Mouse (Mus musculus) liver, adult 2 months (tissue): ENCODE data around the gene Nop53. TPM values are rescaled to one million over a fixed set of nuclear protein-coding genes. Genes with fewer than 3 reads are reported as not detected.
"Not testable (repeated sequence)": the region's sequence is repeated elsewhere in the genome, so short reads cannot be mapped to it uniquely, and the experiment has no call there.

Source experiments
- DNase-seq: peaks from one replicate; pipeline ENCODE4 v3.0.0-alpha.2; 2011; ENCODE audit warnings: low read depth, low spot score; ENCODE audit errors: extremely low read depth
- H3K27ac ChIP-seq: fragments of 200-500 bp; replicated peaks from 2 replicates; pipeline ENCODE4 v1.5.1; 2012; ENCODE audit warnings: low read depth, mild to moderate bottlenecking, control low read depth, inconsistent platforms, low read length; ENCODE audit not compliant: insufficient read depth
- H3K27me3 ChIP-seq: fragments of 200-500 bp; 2 replicates; pipeline ENCODE4 v1.6.1; 2012; ENCODE audit warnings: mild to moderate bottlenecking, moderate library complexity, low read length, inconsistent platforms; ENCODE audit not compliant: control insufficient read depth, insufficient read depth
- H3K36me3 ChIP-seq: fragments of 200-500 bp; 2 replicates; pipeline ENCODE4 v1.6.1; 2012; ENCODE audit warnings: low read length, inconsistent platforms; ENCODE audit not compliant: control insufficient read depth, insufficient read depth
- H3K4me1 ChIP-seq: fragments of 200-500 bp; 2 replicates; pipeline ENCODE4 v1.6.1; 2011; ENCODE audit warnings: low read length; ENCODE audit not compliant: control insufficient read depth, insufficient read depth
- H3K4me3 ChIP-seq: fragments of 200-500 bp; 2 replicates; pipeline ENCODE4 v1.5.1; 2011; ENCODE audit warnings: low read depth, mild to moderate bottlenecking, control low read depth, low read length, moderate library complexity; ENCODE audit not compliant: insufficient read depth
- H3K79me2 ChIP-seq: fragments of 200-500 bp; 2 replicates; pipeline ENCODE4 v1.6.1; 2012; ENCODE audit warnings: inconsistent platforms, mild to moderate bottlenecking, low read length, moderate library complexity; ENCODE audit not compliant: control insufficient read depth, insufficient read depth
- H3K9ac ChIP-seq: fragments of 200-500 bp; 2 replicates; pipeline ENCODE4 v1.6.1; 2012; ENCODE audit warnings: low read depth, mild to moderate bottlenecking, control low read depth, inconsistent platforms, low read length
- CTCF ChIP-seq: fragments of 200-500 bp; IDR thresholded peaks from 2 replicates; pipeline ENCODE4 v1.5.1; 2011; ENCODE audit warnings: low read depth, low read length, control low read depth
- POLR2A ChIP-seq: fragments of 200-500 bp; IDR thresholded peaks from 2 replicates; pipeline ENCODE4 v1.6.1; 2011; ENCODE audit warnings: low read length, control low read depth; ENCODE audit not compliant: insufficient read depth; ENCODE audit errors: extremely low read depth
- WGBS: fragments of 180-500 bp; shearing (Covaris S2); methylation state at CpG from one replicate; pipeline ENCODE4 v1.1.7; 2018; 5-methylcytosine and 5-hydroxymethylcytosine counted together
- polyA plus RNA-seq: library from polyadenylated mRNA; depleted of rRNA; stranded (reverse); fragments of >200 nt; gene quantifications from 2 replicates; pipeline ENCODE4 v1.2.3, GENCODE M21; 2012
- total RNA-seq: library from RNA; depleted of rRNA; stranded (reverse); fragments of >200 nt; gene quantifications from 2 replicates; pipeline ENCODE4 v1.2.3, GENCODE M21; 2014

Gene Nop53
- total and polyA plus RNA-seq, 2 experiments = 59.6 to 65.2 TPM

GRCm38 (mm10) chr7:15921796-15922195 is 24.1 kb downstream of the Nop53 start:
- peak; percentile 26 for DNase-seq
- TF ChIP-seq POLR2A (no peak), CTCF (no peak)

GRCm38 (mm10) chr7:15920645-15921190 is 25.2 kb downstream of the Nop53 start:
- Histone ChIP-seq H3K27ac (no peak overlapping the region), H3K4me3 (no peak overlapping the region)

More at GRCm38 (mm10) chr7:15921796-15922195, 24.1 kb downstream of the Nop53 start:
- WGBS = under 1% methylated on average over 10 of the region's 10 CpGs
- Histone ChIP-seq H3K9ac (peak overlapping the region; percentile 87), H3K27me3 (no peaks in the 10 kb centered on the region), H3K4me3 (peak overlapping the region; percentile 80), H3K79me2 (peaks cover 7% of the 10 kb centered on the region; the same call in 1 of the 2 replicates), H3K27ac (peak overlapping the region; percentile 88), H3K4me1 (peaks cover 10% of the 10 kb centered on the region), H3K36me3 (no peaks in the 10 kb centered on the region)

GRCm38 (mm10) chr7:15919947-15920346 is 25.9 kb downstream of the Nop53 start:
- no peak overlapping the region for H3K9ac ChIP-seq
- TF ChIP-seq CTCF (no peak), POLR2A (no peak)
- 92% methylated on average over 9 of the region's 9 CpGs for WGBS
- peaks cover 10% of the 10 kb centered on the region for H3K4me1 ChIP-seq
- H3K27ac ChIP-seq = no peak overlapping the region
- peaks cover 7% of the 10 kb centered on the region; the same call in 1 of the 2 replicates for H3K79me2 ChIP-seq
- no peak for DNase-seq
- no peak overlapping the region for H3K4me3 ChIP-seq
- H3K27me3 ChIP-seq = no peaks in the 10 kb centered on the region
- no peaks in the 10 kb centered on the region for H3K36me3 ChIP-seq

More at GRCm38 (mm10) chr7:15920645-15921190, 25.2 kb downstream of the Nop53 start:
- Histone ChIP-seq H3K79me2 (peaks cover 7% of the 10 kb centered on the region; the same call in 1 of the 2 replicates), H3K9ac (no peak overlapping the region), H3K4me1 (peaks cover 10% of the 10 kb centered on the region), H3K36me3 (no peaks in the 10 kb centered on the region), H3K27me3 (no peaks in the 10 kb centered on the region)
- no peak for TF ChIP-seq CTCF
- TF ChIP-seq POLR2A = no peak
- 89% methylated on average over 6 of the region's 6 CpGs for WGBS
- DNase-seq = no peak

- Histone ChIP-seq H3K79me2 (peaks cover 7% of the 10 kb centered on the region; the same call in 1 of the 2 replicates), H3K27me3 (no peaks in the 10 kb centered on the region), H3K9ac (no peak overlapping the region), H3K27ac (no peak overlapping the region), H3K4me3 (no peak overlapping the region), H3K4me1 (peaks cover 10% of the 10 kb centered on the region), H3K36me3 (no peaks in the 10 kb centered on the region)
- DNase-seq = peak; percentile 72
- TF ChIP-seq POLR2A (no peak), CTCF (no peak)
Measured at GRCm38 (mm10) chr7:15918371-15918770, 27.5 kb downstream of the Nop53 start.

DNA sequence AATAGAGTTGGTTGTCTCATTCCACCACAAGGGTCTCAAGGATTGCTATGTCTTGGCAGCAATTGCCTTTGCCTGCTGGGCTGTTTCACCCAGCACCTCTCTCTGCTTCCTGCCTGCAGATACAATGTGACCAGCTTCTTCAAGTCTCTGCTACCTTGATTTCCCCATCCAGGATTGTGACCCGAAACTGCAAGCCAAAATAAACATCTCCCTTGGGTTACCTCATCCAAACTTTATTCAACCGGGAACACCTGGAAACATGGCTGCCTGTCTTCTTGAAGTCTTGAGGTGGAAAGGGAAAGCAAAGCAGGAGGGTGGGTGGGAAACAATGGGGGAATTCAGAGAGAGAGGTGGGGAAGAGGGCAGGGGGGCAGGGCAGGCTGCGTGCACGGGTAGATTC is 28.9 kb downstream of the Nop53 start:
- peaks cover 5% of the 10 kb centered on the region; the same call in 1 of the 2 replicates for H3K79me2 ChIP-seq
- H3K27me3 ChIP-seq = no peaks in the 10 kb centered on the region
- TF ChIP-seq CTCF = no peak
- TF ChIP-seq POLR2A = no peak
- no peaks in the 10 kb centered on the region for H3K36me3 ChIP-seq
- 54% methylated on average over 4 of the region's 4 CpGs for WGBS
- no peak overlapping the region for H3K4me3 ChIP-seq
- no peak overlapping the region for H3K9ac ChIP-seq
- H3K27ac ChIP-seq = no peak overlapping the region
- DNase-seq = peak; percentile 59
- peaks cover 7% of the 10 kb centered on the region for H3K4me1 ChIP-seq

DNA sequence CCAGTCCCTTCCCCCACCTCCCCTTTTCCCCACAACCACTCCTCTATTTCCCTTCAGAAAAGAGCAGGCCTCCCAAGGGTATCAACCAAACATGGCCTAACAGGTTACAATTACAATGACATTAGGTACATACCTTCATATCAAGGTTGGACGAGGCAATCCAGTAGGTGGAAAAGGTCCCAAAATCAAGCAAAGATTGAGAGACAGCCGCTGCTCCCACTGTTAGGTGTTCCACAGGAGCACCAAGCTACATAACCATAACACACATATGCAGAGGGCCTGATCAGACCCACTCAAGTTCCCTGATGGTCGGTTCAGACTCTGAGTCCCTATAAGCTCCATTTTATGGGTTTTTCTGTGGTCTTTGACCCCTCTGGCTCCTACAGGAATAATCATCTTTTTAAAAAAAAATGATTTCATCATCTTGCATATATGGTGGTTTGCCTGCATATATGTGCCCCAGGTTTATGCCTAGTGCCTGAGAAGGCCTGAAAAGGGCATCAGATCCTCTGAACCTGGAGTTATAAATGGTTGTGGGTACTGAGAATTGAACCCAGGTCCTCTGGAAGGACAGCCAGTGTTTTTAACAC is 29.6 kb downstream of the Nop53 start:
- Histone ChIP-seq H3K4me3 (no peak overlapping the region), H3K79me2 (no peaks in the 10 kb centered on the region), H3K27me3 (no peaks in the 10 kb centered on the region), H3K27ac (no peak overlapping the region), H3K36me3 (no peaks in the 10 kb centered on the region), H3K4me1 (peaks cover 7% of the 10 kb centered on the region), H3K9ac (no peak overlapping the region)
- WGBS = 89% methylated on average over 3 of the region's 3 CpGs
- TF ChIP-seq POLR2A = no peak
- no peak for TF ChIP-seq CTCF
- no peak for DNase-seq

DNA sequence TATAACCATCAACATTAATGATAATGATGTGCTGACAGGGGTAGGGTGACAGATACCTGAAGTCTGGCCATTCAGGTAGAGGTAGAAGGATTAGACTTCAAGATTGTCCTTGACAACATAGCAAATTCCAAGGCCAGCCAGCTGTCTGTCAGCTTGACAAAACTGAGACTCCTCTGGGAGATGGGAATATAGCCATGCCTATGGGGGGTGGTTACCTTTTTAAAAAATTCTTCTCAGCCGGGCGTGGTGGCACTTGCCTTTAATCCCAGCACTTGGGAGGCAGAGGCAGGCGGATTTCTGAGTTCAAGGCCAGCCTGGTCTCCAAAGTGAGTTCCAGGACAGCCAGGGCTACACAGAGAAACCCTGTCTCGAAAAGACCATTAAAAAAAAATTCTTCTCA is 30.2 kb downstream of the Nop53 start:
- 90% methylated on average over 4 of the region's 4 CpGs for WGBS
- H3K4me3 ChIP-seq, H3K79me2 ChIP-seq, DNase-seq, H3K4me1 ChIP-seq, H3K36me3 ChIP-seq, H3K9ac ChIP-seq, H3K27ac ChIP-seq, H3K27me3 ChIP-seq: not testable (repeated sequence)
